Mouse (Mus musculus): ENCODE results near the gene Tex33. TPM values are rescaled to one million over a fixed set of nuclear protein-coding genes. Genes with fewer than 3 reads are reported as not detected.
A peak's percentile ranks its signal among the peaks of the same experiment; 100 is the strongest.

The Tex33 gene
- polyA plus RNA-seq, 1 experiment from 2014 or later, result not detected

DNA sequence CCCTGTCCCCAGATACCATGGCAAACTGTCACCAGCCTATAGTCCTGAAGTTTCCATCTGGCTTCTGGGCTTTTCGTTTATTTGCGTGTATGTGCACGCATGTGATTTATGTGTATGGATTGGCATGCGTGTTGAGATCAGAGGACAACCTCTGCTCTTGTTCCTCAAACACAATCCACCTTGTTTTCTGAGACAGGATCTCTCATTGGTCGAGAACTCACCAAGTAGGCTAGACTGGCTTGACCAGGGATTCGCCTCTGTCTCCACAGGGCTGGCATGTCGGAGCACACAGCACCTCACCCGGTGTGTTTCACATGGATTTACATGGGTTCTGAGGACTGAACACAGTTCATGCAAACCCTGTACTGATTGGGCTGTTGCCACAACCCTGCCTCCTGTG lies 18.4 kb upstream of the Tex33 start:
- no peak for ATAC-seq (ENCODE audit: low read depth)
- Histone ChIP-seq H3K9ac (peak overlapping the region; percentile 76), H3K36me3 (peaks cover 41% of the 10 kb centered on the region), H3K4me3 (replicated peaks) (0 out of 2 replicates have a peak overlapping the region, but pooled peaks have one; percentile 34), H3K27me3 (peaks cover 25% of the 10 kb centered on the region), H3K4me2 (peak overlapping the region; percentile 94), H3K9me3 (replicated peaks) (no peaks in the 10 kb centered on the region), H3K27ac (peak overlapping the region; percentile 99), H3K4me1 (replicated peaks) (peaks cover 96% of the 10 kb centered on the region)
- DNase-seq, result no peak
- 87% methylated on average over 8 of the region's 8 CpGs for WGBS (ENCODE audit: insufficient replicate concordance)

DNA sequence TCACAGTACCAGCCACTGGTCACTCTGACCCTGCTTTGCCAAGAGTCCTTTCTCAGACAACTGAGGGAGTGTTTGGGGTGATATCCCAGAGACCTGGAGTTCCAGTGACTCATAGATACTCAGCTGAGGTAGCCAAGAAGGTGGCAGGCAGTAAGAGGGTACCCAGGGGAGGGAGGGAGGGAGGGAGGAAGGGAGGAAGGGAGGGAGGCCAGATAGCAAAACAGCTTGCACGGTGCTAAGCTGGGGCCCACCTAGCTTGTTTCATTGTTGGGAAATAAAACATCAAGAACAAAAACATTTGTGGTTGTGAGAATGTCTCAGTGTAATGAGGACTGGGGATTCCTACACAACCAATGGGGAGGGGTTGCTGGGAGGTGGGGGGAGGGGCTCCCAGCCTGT lies 18.0 kb upstream of the Tex33 start:
- peaks cover 97% of the 10 kb centered on the region for H3K4me1 ChIP-seq (replicated peaks)
- WGBS (ENCODE audit: insufficient replicate concordance), result 24% methylated on average over 1 of the region's 1 CpGs
- peak; percentile 33 for ATAC-seq (ENCODE audit: low read depth)
- peaks cover 25% of the 10 kb centered on the region for H3K27me3 ChIP-seq
- no peaks in the 10 kb centered on the region for H3K9me3 ChIP-seq (replicated peaks)
- H3K27ac ChIP-seq, result peak overlapping the region; percentile 99
- H3K9ac ChIP-seq, result peak overlapping the region; percentile 76
- H3K4me2 ChIP-seq, result peak overlapping the region; percentile 94
- no peak for DNase-seq
- peak overlapping the region; percentile 34 for H3K4me3 ChIP-seq (replicated peaks)
- peaks cover 41% of the 10 kb centered on the region for H3K36me3 ChIP-seq

DNA sequence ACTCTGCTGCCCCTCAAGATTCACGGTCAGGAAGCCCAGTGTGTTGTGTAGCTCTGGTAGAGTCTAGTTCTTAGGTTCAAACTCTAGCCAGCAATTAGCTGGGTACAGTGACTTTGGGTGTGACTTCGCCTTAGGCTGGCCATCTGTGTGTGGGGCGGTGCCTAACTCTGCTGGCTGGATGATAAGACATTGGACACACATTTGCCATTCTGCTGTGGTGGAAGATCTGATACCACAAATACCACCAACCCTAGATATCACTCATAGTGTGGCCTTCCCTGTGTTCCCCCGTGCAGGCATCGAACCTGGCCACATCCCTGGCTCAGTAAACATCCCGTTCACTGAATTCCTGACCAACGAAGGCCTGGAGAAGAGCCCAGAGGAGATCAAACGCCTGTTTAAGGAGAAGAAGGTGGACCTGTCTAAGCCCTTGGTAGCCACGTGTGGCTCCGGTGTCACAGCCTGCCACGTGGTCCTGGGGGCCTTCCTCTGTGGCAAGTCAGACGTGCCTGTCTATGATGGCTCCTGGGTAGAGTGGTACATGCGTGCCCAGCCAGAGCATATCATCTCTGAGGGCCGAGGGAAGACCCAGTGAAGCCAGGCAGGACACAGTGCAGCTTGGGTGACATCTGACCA lies 17.5 kb upstream of the Tex33 start:
- peak overlapping the region; percentile 76 for H3K9ac ChIP-seq
- H3K27me3 ChIP-seq, result peaks cover 27% of the 10 kb centered on the region
- H3K4me3 ChIP-seq (replicated peaks), result peak overlapping the region; percentile 34
- peak overlapping the region; percentile 94 for H3K4me2 ChIP-seq
- H3K4me1 ChIP-seq (replicated peaks), result peaks cover 98% of the 10 kb centered on the region
- peak; percentile 95 for ATAC-seq (ENCODE audit: low read depth)
- H3K36me3 ChIP-seq, result peaks cover 41% of the 10 kb centered on the region
- peak overlapping the region; percentile 99 for H3K27ac ChIP-seq
- WGBS (ENCODE audit: insufficient replicate concordance), result 24% methylated on average over 14 of the region's 14 CpGs
- peak; percentile 84 for DNase-seq
- no peaks in the 10 kb centered on the region for H3K9me3 ChIP-seq (replicated peaks)

DNA sequence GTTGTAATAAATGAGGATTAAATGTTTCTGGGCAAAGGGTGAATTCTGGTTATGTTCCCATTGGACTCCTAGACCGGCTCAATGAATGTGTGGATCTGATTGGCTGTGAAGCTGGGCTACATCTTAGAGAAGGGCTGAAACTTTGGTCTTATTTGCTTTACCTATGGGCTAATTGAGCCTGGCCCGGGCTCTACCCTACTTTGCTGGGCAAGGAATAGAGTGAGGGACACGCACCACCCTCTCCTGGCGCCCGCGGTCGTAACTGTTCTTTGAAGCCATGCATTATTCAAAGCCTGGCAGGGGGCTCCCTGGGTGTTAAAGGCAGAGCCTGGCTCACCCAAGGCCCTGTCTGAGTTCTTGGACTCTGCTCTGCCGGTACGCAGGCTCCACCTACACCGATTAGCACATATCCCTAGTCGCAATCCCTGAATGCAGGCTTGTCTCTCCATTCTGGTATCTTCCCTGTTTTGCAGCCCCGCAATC lies 13.9 kb upstream of the Tex33 start:
- WGBS (ENCODE audit: insufficient replicate concordance), result 33% methylated on average over 12 of the region's 12 CpGs

DNA sequence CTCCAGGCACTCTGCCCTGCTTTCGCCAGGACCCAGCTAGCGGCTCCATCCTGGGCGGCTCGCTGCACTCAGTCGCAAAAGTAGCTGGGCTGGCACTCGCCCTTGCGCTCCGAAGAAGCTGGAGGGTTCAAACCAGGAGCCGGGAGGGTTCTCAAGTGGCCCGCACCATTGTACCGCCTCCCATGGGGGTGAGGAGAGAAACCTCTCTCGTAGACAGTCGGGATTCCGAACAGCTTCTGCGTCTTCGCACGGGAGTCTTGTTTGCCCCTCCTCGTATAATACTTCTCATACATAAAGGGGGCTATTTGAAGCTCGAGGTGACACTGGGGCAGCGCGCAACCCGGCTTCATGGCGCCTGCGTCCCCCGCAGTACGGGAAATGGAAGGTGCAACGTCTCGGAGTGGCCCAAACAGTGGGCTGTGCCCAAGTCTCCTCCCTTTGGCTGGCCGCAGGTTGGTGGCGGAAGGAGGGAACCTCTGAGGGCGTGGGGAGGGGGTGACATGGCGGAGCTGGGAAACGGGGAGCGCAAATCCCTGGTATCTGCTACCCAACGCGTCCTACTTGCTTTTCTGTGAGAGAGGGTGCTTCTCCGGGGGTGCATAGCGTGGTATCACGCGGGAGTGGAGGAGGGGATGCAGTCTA lies 10.7 kb upstream of the Tex33 start, which contains the start of gene Mpst:
TSS of gene Mpst (plus strand) at position 124 of the 642 bp plus-strand sequence.
- Histone ChIP-seq H3K36me3 (peaks cover 13% of the 10 kb centered on the region), H3K4me1 (replicated peaks) (peaks cover 91% of the 10 kb centered on the region), H3K9ac (peak within 1 kb of the TSS; percentile 95), H3K4me3 (replicated peaks) (peak within 1 kb of the TSS; percentile 87), H3K27me3 (peaks cover 27% of the 10 kb centered on the region), H3K4me2 (peak within 1 kb of the TSS; percentile 94), H3K27ac (peak within 1 kb of the TSS; percentile 100), H3K9me3 (replicated peaks) (no peaks in the 10 kb centered on the region)
- DNase-seq, result peak; percentile 89
- WGBS (ENCODE audit: insufficient replicate concordance), result under 1% methylated on average over 40 of the region's 40 CpGs
- ATAC-seq (ENCODE audit: low read depth), result peak; percentile 88

More for the DNA sequence above, 13.9 kb upstream of the Tex33 start:
- DNase-seq, result no peak
- Histone ChIP-seq H3K9ac (peak overlapping the region; percentile 76), H3K27me3 (peaks cover 27% of the 10 kb centered on the region), H3K36me3 (peaks cover 37% of the 10 kb centered on the region), H3K27ac (peak overlapping the region; percentile 100), H3K4me3 (replicated peaks) (peak overlapping the region; percentile 43), H3K9me3 (replicated peaks) (no peaks in the 10 kb centered on the region), H3K4me1 (replicated peaks) (peaks cover 90% of the 10 kb centered on the region), H3K4me2 (peak overlapping the region; percentile 94)
- ATAC-seq (ENCODE audit: low read depth), result no peak

DNA sequence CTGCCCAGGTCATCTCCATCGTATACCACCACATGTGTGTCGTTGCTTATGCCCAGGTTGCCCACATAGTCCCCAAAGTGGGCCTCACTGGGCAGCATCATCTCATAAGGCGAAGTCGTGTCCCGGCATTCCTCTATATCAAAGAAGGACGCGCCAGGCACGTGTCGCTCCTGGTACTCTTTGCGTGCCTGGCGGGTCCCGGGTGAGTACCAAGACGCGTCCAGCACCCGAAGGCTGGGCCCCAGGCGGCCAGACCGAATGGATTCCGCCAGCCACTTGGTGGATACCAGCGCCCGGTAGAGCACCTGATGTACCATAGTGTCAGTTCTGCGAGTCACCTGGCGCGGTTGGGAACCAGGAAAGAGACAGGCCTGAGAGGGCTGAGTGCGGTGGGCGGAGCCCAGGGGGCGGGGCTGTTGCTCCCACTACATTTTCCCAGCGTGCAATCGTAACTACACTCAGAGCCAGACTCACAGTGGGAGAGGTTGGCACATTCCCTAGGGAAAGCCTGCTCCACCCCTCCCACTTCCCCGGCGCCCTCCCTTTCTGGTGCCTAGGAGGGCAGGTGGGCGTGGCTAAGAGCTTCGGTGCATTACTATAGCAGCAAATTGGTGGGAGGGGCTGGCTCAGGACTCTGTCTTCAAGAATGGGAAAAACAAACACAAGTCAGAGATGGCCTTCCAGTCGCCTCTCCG lies 10.0 kb upstream of the Tex33 start, which contains the start of gene Tst:
TSS of gene Tst (minus strand) at position 391 of the 695 bp plus-strand sequence.
- peak within 1 kb of the TSS; percentile 100 for H3K27ac ChIP-seq
- H3K4me1 ChIP-seq (replicated peaks), result peaks cover 89% of the 10 kb centered on the region

DNA sequence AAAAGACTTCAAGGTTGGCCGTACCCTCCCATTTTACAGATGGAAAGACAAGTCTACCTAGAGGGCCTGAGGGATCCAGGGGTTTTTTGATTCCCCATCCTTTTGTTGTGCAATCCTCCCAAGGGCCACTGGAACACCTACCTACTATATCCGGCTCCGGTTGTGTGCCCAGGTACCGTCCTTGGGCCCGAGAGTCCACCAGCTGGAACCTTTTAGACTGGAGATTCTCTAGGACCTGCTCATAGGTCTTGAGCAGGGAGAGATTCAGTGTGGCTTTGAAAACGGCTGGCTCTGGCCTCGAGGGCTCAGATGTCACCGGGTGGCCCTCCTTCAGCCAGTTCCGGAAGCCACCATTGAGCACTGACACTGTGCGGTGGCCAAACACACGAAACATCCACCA lies 9.4 kb upstream of the Tex33 start:
- Histone ChIP-seq H3K27ac (peak overlapping the region; percentile 100), H3K4me2 (peak overlapping the region; percentile 94), H3K9ac (peak overlapping the region; percentile 95), H3K4me3 (replicated peaks) (peak overlapping the region; percentile 87), H3K36me3 (peaks cover 2% of the 10 kb centered on the region), H3K9me3 (replicated peaks) (no peaks in the 10 kb centered on the region), H3K27me3 (peaks cover 16% of the 10 kb centered on the region), H3K4me1 (replicated peaks) (peaks cover 83% of the 10 kb centered on the region)
- 54% methylated on average over 11 of the region's 11 CpGs for WGBS (ENCODE audit: insufficient replicate concordance)
- ATAC-seq (ENCODE audit: low read depth) (no peak), DNase-seq (no peak)

More for the DNA sequence above, 10.0 kb upstream of the Tex33 start, which contains the start of gene Tst:
- Histone ChIP-seq H3K9ac (peak within 1 kb of the TSS; percentile 95), H3K36me3 (peaks cover 7% of the 10 kb centered on the region), H3K27me3 (peaks cover 22% of the 10 kb centered on the region), H3K4me2 (peak within 1 kb of the TSS; percentile 94), H3K9me3 (replicated peaks) (no peaks in the 10 kb centered on the region), H3K4me3 (replicated peaks) (peak within 1 kb of the TSS; percentile 87)
- WGBS (ENCODE audit: insufficient replicate concordance), result 3% methylated on average over 34 of the region's 34 CpGs
- DNase-seq (peak; percentile 79), ATAC-seq (ENCODE audit: low read depth) (peak; percentile 66)

DNA sequence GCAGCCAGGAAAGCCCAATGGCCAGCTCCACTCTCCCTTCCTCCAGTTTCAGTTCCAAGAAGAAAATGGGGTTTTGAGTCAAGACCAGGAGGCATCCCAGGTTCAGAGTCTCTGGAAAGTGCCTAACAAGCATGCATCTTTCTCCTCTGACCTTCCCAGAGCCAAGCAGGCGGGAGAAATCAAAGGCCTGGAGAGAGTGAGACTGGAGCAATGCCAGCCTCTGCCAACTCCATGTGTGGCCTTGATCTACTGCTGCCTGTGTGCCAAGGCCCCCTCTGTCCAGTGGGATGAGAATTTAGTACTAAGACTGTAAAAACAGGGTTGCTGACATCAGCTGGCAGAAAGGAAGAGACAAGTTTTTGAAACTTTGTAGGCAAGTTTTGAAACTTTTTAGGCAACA lies 8.2 kb upstream of the Tex33 start:
- WGBS (ENCODE audit: insufficient replicate concordance), result 62% methylated on average over 1 of the region's 1 CpGs
- no peak for DNase-seq
- peak overlapping the region; percentile 95 for H3K9ac ChIP-seq
- H3K27me3 ChIP-seq, result peaks cover 4% of the 10 kb centered on the region
- no peaks in the 10 kb centered on the region for H3K9me3 ChIP-seq (replicated peaks)
- H3K27ac ChIP-seq, result peak overlapping the region; percentile 100
- peaks cover 71% of the 10 kb centered on the region for H3K4me1 ChIP-seq (replicated peaks)
- H3K36me3 ChIP-seq, result peaks cover 6% of the 10 kb centered on the region
- H3K4me3 ChIP-seq (replicated peaks), result peak overlapping the region; percentile 87
- peak overlapping the region; percentile 94 for H3K4me2 ChIP-seq
- no peak for ATAC-seq (ENCODE audit: low read depth)

DNA sequence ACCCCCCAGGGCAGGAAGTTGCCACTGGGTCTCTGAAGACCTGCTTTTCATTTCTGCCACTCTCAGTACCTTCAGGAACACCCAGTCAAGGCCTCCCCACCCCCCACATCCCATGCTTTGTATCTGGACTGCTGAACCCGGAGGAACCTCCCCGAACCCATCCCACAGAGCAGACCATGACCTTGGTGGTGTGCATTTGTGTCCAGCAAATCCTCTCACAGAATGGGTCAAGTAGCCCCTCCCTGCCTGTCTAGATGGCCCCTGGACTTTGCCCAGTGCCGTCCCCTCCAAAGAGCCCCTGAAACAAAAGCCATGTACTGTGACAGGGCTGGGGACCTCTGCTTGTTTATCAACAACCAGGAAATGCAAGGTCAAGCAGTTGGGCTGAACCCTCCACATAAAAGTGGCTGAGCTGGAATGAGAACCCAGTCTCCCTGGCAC lies 7.6 kb upstream of the Tex33 start:
- Histone ChIP-seq H3K4me1 (replicated peaks) (peaks cover 65% of the 10 kb centered on the region), H3K36me3 (peaks cover 6% of the 10 kb centered on the region), H3K4me3 (replicated peaks) (peak overlapping the region; percentile 87), H3K27me3 (no peaks in the 10 kb centered on the region), H3K27ac (peak overlapping the region; percentile 100), H3K9me3 (replicated peaks) (no peaks in the 10 kb centered on the region), H3K9ac (peak overlapping the region; percentile 95), H3K4me2 (peak overlapping the region; percentile 94)
- DNase-seq (no peak), ATAC-seq (ENCODE audit: low read depth) (no peak)
- WGBS (ENCODE audit: insufficient replicate concordance), result 64% methylated on average over 3 of the region's 3 CpGs

DNA sequence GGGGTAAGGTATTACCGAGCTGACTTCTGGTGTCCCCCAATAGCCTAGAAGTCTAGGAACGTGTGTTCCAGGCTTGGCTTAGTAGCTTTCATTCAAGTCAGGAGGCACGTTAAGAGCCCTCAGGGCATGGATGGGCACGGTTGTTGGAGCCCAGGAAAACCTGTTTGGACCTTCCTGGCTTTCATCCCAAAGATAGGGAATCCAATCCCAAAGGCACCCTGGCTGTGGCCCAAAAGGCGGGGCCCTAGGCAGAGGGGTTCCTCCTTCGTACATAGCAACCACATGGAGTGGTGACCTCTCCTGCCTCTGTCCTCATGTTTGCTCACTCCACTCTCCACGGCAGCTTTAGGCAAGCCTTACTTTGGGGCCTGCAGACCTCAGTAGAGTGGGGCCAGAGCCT lies 6.7 kb upstream of the Tex33 start:
- Histone ChIP-seq H3K9ac (peak overlapping the region; percentile 95), H3K36me3 (peaks cover 6% of the 10 kb centered on the region), H3K4me3 (replicated peaks) (no peak overlapping the region), H3K4me2 (peak overlapping the region; percentile 94), H3K9me3 (replicated peaks) (no peaks in the 10 kb centered on the region), H3K4me1 (replicated peaks) (peaks cover 59% of the 10 kb centered on the region), H3K27me3 (no peaks in the 10 kb centered on the region), H3K27ac (peak overlapping the region; percentile 100)
- ATAC-seq (ENCODE audit: low read depth) (no peak), DNase-seq (no peak)
- WGBS (ENCODE audit: insufficient replicate concordance), result 70% methylated on average over 7 of the region's 7 CpGs

DNA sequence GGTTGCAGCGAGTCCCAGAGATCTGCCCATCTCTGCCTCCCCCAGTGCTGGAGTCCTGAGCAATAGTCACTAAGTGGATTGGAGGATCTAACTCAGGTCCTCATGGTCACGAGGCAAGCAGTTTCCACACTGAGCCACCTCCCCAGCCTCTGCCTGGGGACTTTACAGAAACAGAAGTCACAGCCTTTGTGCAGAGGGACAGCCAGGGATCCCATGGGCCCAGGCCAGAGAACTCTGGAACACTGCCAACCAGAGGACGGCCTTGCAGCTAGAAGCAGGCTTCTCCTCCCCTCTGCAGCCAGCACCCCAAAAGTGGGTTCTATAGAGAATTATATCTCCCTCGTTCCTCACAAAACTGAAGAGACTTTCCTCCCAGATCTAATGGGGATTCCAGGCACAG lies 6.2 kb upstream of the Tex33 start:
- Histone ChIP-seq H3K4me1 (replicated peaks) (peaks cover 58% of the 10 kb centered on the region), H3K27ac (peak overlapping the region; percentile 100), H3K9ac (peak overlapping the region; percentile 95), H3K36me3 (peaks cover 6% of the 10 kb centered on the region), H3K9me3 (replicated peaks) (no peaks in the 10 kb centered on the region), H3K4me2 (peak overlapping the region; percentile 94), H3K27me3 (no peaks in the 10 kb centered on the region), H3K4me3 (replicated peaks) (no peak overlapping the region)
- no peak for DNase-seq
- no peak for ATAC-seq (ENCODE audit: low read depth)
- WGBS (ENCODE audit: insufficient replicate concordance), result 63% methylated on average over 4 of the region's 4 CpGs

Data from liver, embryonic 13.5 days (tissue).